Mouse (Mus musculus): Measurements from ENCODE around the gene Vmn2r24. TPM values are rescaled to one million over a fixed set of nuclear protein-coding genes. Genes with fewer than 3 reads are reported as not detected.

Vmn2r24 gene
- polyA plus RNA-seq (2015; fragmentation: Illumina TruSeq; extraction: RNeasy Lipid Tissue Mini Kit (QIAGEN cat#74804); ENCODE audit: low read depth, low replicate concordance): not detected

DNA sequence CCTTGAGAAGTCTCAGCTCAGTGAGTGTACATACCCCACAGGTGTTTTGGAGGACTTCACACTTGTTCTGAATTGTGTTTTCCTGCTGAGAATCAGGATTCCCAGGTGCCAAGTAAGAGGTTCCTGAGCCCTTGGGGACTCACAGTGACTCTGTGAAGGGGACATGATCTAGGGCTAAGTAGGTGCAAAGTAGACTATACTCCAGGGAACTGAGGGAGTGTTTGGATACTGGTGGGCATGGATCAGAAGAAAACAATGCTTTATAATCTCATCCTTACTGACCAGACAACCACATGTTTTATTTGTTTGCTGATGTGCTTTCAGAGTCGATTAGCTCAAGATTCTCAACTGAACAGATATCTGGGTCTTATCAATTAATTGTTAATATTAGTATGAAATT, at the start of gene Vmn2r24:
Gene Vmn2r24 (plus strand): TSS at position 301 of the 400 bp plus-strand sequence.

DNA sequence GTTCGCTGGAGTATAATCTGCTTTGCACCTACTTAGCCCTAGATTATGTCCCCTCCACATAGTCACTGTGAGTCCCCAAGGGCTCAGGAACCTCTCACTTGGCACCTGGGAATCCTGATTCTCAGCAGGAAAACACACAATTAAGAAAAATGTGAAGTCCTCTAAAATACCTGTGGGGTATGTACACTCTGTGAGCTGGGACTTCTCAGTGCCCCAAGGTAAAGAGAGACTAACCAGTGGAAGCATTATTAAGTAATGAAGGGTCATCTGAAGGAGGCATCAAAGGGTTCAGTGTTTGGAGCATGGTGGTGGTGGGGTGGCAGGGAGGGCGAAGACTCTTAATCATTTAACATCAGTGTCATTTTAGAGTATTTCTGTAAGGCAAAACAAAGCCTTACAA, 74.7 kb downstream of the Vmn2r24 start, which contains the start of gene Vmn2r25:
Gene Vmn2r25 (minus strand): TSS at position 101 of the 400 bp plus-strand sequence.

Other genes starting within 250 kb of the Vmn2r24 start
- gene Vmn2r21, start 245.5 kb upstream of the Vmn2r24 start, polyA plus RNA-seq (2015; fragmentation: Illumina TruSeq; extraction: RNeasy Lipid Tissue Mini Kit (QIAGEN cat#74804); ENCODE audit: low read depth, low replicate concordance): not detected
- gene Vmn2r22, start 128.2 kb upstream of the Vmn2r24 start, polyA plus RNA-seq (2015; fragmentation: Illumina TruSeq; extraction: RNeasy Lipid Tissue Mini Kit (QIAGEN cat#74804); ENCODE audit: low read depth, low replicate concordance): not detected
- gene Vmn2r23, start 76.2 kb upstream of the Vmn2r24 start, polyA plus RNA-seq (2015; fragmentation: Illumina TruSeq; extraction: RNeasy Lipid Tissue Mini Kit (QIAGEN cat#74804); ENCODE audit: low read depth, low replicate concordance): not detected
- not detected for gene Vmn2r25, start 74.6 kb downstream of the Vmn2r24 start, polyA plus RNA-seq (2015; fragmentation: Illumina TruSeq; extraction: RNeasy Lipid Tissue Mini Kit (QIAGEN cat#74804); ENCODE audit: low read depth, low replicate concordance)
- gene Vmn2r26, start 245.7 kb downstream of the Vmn2r24 start, polyA plus RNA-seq (2015; fragmentation: Illumina TruSeq; extraction: RNeasy Lipid Tissue Mini Kit (QIAGEN cat#74804); ENCODE audit: low read depth, low replicate concordance): not detected